Mouse (Mus musculus) MEL (cell line): ENCODE data around the gene Crybb1. TPM values are rescaled to one million over a fixed set of nuclear protein-coding genes. Genes with fewer than 3 reads are reported as not detected.

Experiments
- DNase-seq: peaks from one replicate; pipeline ENCODE4 v3.0.0; 2011; ENCODE audit warnings: low read depth, low spot score
- H3K27ac ChIP-seq: 2 replicates; pipeline ENCODE4 v1.5.1; 2012; ENCODE audit warnings: low read depth, mild to moderate bottlenecking, control low read depth, low read length, moderate library complexity; ENCODE audit not compliant: control insufficient read depth
- H3K27me3 ChIP-seq, 2 experiments: fragments of 150-350 bp in 1 of 2; sonication (generic) in 1 of 2; 2 replicates each; pipeline ENCODE4 v1.6.1; 2012; ENCODE audit warnings: low read length in 2 of 2, mild to moderate bottlenecking in 2 of 2, improper control_type of control experiment in 1 of 2, moderate library complexity in 1 of 2; ENCODE audit not compliant: insufficient read depth in 2 of 2, control insufficient read depth in 1 of 2
- H3K36me3 ChIP-seq, 2 experiments: 2 replicates each; pipeline ENCODE4 v1.6.1; 2012 to 2014; ENCODE audit warnings: low read length in 2 of 2, improper control_type of control experiment in 1 of 2, inconsistent platforms in 1 of 2, mild to moderate bottlenecking in 1 of 2; ENCODE audit not compliant: insufficient read depth in 2 of 2, control insufficient read depth in 1 of 2
- H3K4me1 ChIP-seq, 2 experiments: fragments of 150-350 bp in 1 of 2; sonication (generic) in 1 of 2; 2 replicates each; pipeline ENCODE4 v1.6.1; 2012; ENCODE audit warnings: low read length in 2 of 2, improper control_type of control experiment in 1 of 2, mild to moderate bottlenecking in 1 of 2; ENCODE audit not compliant: insufficient read depth in 2 of 2, control insufficient read depth in 1 of 2
- H3K4me3 ChIP-seq, 2 experiments: fragments of 150-350 bp in 1 of 2; sonication (generic) in 1 of 2; 2 replicates each; pipeline ENCODE4 v1.5.1; 2012; ENCODE audit warnings: low read depth in 2 of 2, low read length in 2 of 2, mild to moderate bottlenecking in 2 of 2, moderate library complexity in 2 of 2, control low read depth in 1 of 2, improper control_type of control experiment in 1 of 2; ENCODE audit not compliant: control insufficient read depth in 1 of 2, insufficient read depth in 1 of 2
- H3K79me2 ChIP-seq: 2 replicates; pipeline ENCODE4 v1.6.1; 2012; ENCODE audit warnings: mild to moderate bottlenecking, low read length, moderate library complexity; ENCODE audit not compliant: control insufficient read depth, poor library complexity, insufficient read depth
- H3K9ac ChIP-seq: 2 replicates; pipeline ENCODE4 v1.6.1; 2012; ENCODE audit warnings: low read depth, mild to moderate bottlenecking, control low read depth, low read length, moderate library complexity; ENCODE audit not compliant: control insufficient read depth, poor library complexity, severe bottlenecking
- H3K9me3 ChIP-seq: fragments of 150-350 bp; sonication (generic); replicated peaks from 2 replicates; pipeline ENCODE4 v1.6.1; 2012; ENCODE audit warnings: mild to moderate bottlenecking, low read length, improper control_type of control experiment, moderate library complexity; ENCODE audit not compliant: insufficient read depth
- BHLHE40 ChIP-seq: IDR thresholded peaks from 2 replicates; pipeline ENCODE4 v1.6.1; 2012; ENCODE audit warnings: low read depth, mild to moderate bottlenecking, inconsistent platforms, low read length, improper control_type of control experiment, borderline replicate concordance
- CHD1 ChIP-seq: IDR thresholded peaks from 2 replicates; pipeline ENCODE4 v1.6.1; 2012; ENCODE audit warnings: low read depth, mild to moderate bottlenecking, inconsistent platforms, low read length, improper control_type of control experiment
- ELF1 ChIP-seq: IDR thresholded peaks from 2 replicates; pipeline ENCODE4 v1.6.1; 2014; ENCODE audit warnings: low read depth, mild to moderate bottlenecking, inconsistent platforms, low read length, improper control_type of control experiment, moderate library complexity
- EP300 ChIP-seq, 2 experiments: IDR thresholded peaks; 2 replicates each; pipeline ENCODE4 v1.6.1; 2011; ENCODE audit warnings: improper control_type of control experiment in 2 of 2, low read length in 2 of 2, low read depth in 1 of 2, mild to moderate bottlenecking in 1 of 2
- ETS1 ChIP-seq: IDR thresholded peaks from 2 replicates; pipeline ENCODE4 v1.6.1; 2012; ENCODE audit warnings: low read depth, mild to moderate bottlenecking, inconsistent platforms, low read length, improper control_type of control experiment, moderate library complexity
- GATA1 ChIP-seq: IDR thresholded peaks from 2 replicates; pipeline ENCODE4 v1.6.1; 2011; ENCODE audit warnings: low read depth, low read length, improper control_type of control experiment
- KAT2A ChIP-seq: conservative IDR thresholded peaks from 2 replicates; pipeline ENCODE4 v1.6.1; 2012; ENCODE audit warnings: low read depth, low read length, improper control_type of control experiment, inconsistent platforms
- MAFK ChIP-seq: IDR thresholded peaks from 2 replicates; pipeline ENCODE4 v1.6.1; 2011; ENCODE audit warnings: low read depth, mild to moderate bottlenecking, low read length, improper control_type of control experiment, borderline replicate concordance
- MAX ChIP-seq: IDR thresholded peaks from 2 replicates; pipeline ENCODE4 v1.6.1; 2011; ENCODE audit warnings: low read length, improper control_type of control experiment
- MAZ ChIP-seq: IDR thresholded peaks from 2 replicates; pipeline ENCODE4 v1.6.1; 2012; ENCODE audit warnings: low read depth, mild to moderate bottlenecking, inconsistent platforms, low read length, improper control_type of control experiment
- MEF2A ChIP-seq: IDR thresholded peaks from 2 replicates; pipeline ENCODE4 v1.6.1; 2014; ENCODE audit warnings: low read depth, mild to moderate bottlenecking, inconsistent platforms, low read length, improper control_type of control experiment; ENCODE audit not compliant: poor library complexity, insufficient replicate concordance, severe bottlenecking; ENCODE audit errors: extremely low read depth
- MXI1 ChIP-seq: IDR thresholded peaks from 2 replicates; pipeline ENCODE4 v1.6.1; 2011; ENCODE audit warnings: mild to moderate bottlenecking, low read depth, low read length, improper control_type of control experiment
- MYC ChIP-seq: IDR thresholded peaks from 2 replicates; pipeline ENCODE4 v1.6.1; 2011; ENCODE audit warnings: low read depth, mild to moderate bottlenecking, low read length, improper control_type of control experiment, moderate library complexity
- NELFE ChIP-seq: IDR thresholded peaks from 2 replicates; pipeline ENCODE4 v1.6.1; 2011; ENCODE audit warnings: low read depth, low read length, improper control_type of control experiment
- POLR2A ChIP-seq, 2 experiments: IDR thresholded peaks; 2 replicates each; pipeline ENCODE4 v1.6.1; 2011 to 2012; ENCODE audit warnings: low read length in 2 of 2, mild to moderate bottlenecking in 2 of 2, control low read depth in 1 of 2, improper control_type of control experiment in 1 of 2, low read depth in 1 of 2, moderate library complexity in 1 of 2; ENCODE audit not compliant: control insufficient read depth in 1 of 2, insufficient read depth in 1 of 2, poor library complexity in 1 of 2
- POLR2AphosphoS2 ChIP-seq: IDR thresholded peaks from 2 replicates; pipeline ENCODE4 v1.6.1; 2011; ENCODE audit warnings: low read length, improper control_type of control experiment
- POLR2AphosphoS5 ChIP-seq: IDR thresholded peaks from 2 replicates; pipeline ENCODE4 v1.6.1; 2012; ENCODE audit warnings: low read depth, borderline replicate concordance, mild to moderate bottlenecking, inconsistent platforms, low read length, moderate library complexity, mixed read lengths
- RAD21 ChIP-seq: IDR thresholded peaks from 2 replicates; pipeline ENCODE4 v1.6.1; 2011; ENCODE audit warnings: mild to moderate bottlenecking, low read depth, low read length, improper control_type of control experiment
- RCOR1 ChIP-seq: IDR thresholded peaks from 2 replicates; pipeline ENCODE4 v1.6.1; 2012; ENCODE audit warnings: low read depth, mild to moderate bottlenecking, inconsistent platforms, low read length, improper control_type of control experiment
- SIN3A ChIP-seq: IDR thresholded peaks from 2 replicates; pipeline ENCODE4 v1.6.1; 2012; ENCODE audit warnings: low read length, improper control_type of control experiment, inconsistent platforms
- SMC3 ChIP-seq: IDR thresholded peaks from 2 replicates; pipeline ENCODE4 v1.6.1; 2011; ENCODE audit warnings: low read depth, low read length, improper control_type of control experiment
- TBP ChIP-seq: IDR thresholded peaks from 2 replicates; pipeline ENCODE4 v1.8.0; 2011; ENCODE audit warnings: low read depth, low read length, improper control_type of control experiment
- TCF12 ChIP-seq: IDR thresholded peaks from 2 replicates; pipeline ENCODE4 v1.6.1; 2014; ENCODE audit warnings: low read depth, mild to moderate bottlenecking, inconsistent platforms, low read length, improper control_type of control experiment, moderate library complexity
- UBTF ChIP-seq: IDR thresholded peaks from 2 replicates; pipeline ENCODE4 v1.6.1; 2012; ENCODE audit warnings: low read depth, mild to moderate bottlenecking, inconsistent platforms, low read length, improper control_type of control experiment, moderate library complexity, borderline replicate concordance; ENCODE audit not compliant: insufficient read depth
- USF1 ChIP-seq: IDR thresholded peaks from 2 replicates; pipeline ENCODE4 v1.6.1; 2014; ENCODE audit warnings: low read depth, mild to moderate bottlenecking, inconsistent platforms, low read length, improper control_type of control experiment, moderate library complexity
- USF2 ChIP-seq, 2 experiments: IDR thresholded peaks; 2 replicates each; pipeline ENCODE4 v1.6.1; 2011 to 2012; ENCODE audit warnings: improper control_type of control experiment in 2 of 2, low read length in 2 of 2, borderline replicate concordance in 1 of 2, inconsistent platforms in 1 of 2, low read depth in 1 of 2, mild to moderate bottlenecking in 1 of 2; ENCODE audit not compliant: insufficient read depth in 1 of 2
- ZKSCAN1 ChIP-seq: IDR thresholded peaks from 2 replicates; pipeline ENCODE4 v1.6.1; 2012; ENCODE audit warnings: low read depth, mild to moderate bottlenecking, inconsistent platforms, low read length, improper control_type of control experiment, moderate library complexity
- ZMIZ1 ChIP-seq: IDR thresholded peaks from 2 replicates; pipeline ENCODE4 v1.6.1; 2012; ENCODE audit warnings: low read depth, mild to moderate bottlenecking, inconsistent platforms, low read length, improper control_type of control experiment, moderate library complexity
- polyA plus RNA-seq, 2 experiments: library from polyadenylated mRNA; stranded (reverse) in 1 of 2; unstranded in 1 of 2; fragments of >175 nt in 1 of 2; fragments of >200 nt in 1 of 2; gene quantifications; 2 replicates each; pipeline versions ENCODE4 v1.2.1 to v1.2.4; 2012; ENCODE audit warnings: low replicate concordance in 2 of 2, low read depth in 1 of 2; ENCODE audit not compliant: insufficient read length in 2 of 2, insufficient read depth in 1 of 2, missing spikeins in 1 of 2
- total RNA-seq: library from RNA; depleted of rRNA; stranded (reverse); fragments of 300-350 nt; gene quantifications from 2 replicates; pipeline ENCODE4 v1.2.3, GENCODE M21; 2012

Crybb1 gene
- total and polyA plus RNA-seq, 3 experiments: 0.24 to 0.27 TPM; not detected in 1

- no peak for TF ChIP-seq SMC3
- TF ChIP-seq MAZ: no peak
- TF ChIP-seq CHD1: no peak
- TF ChIP-seq TCF12: no peak; the same call in 1 of the 2 replicates
- no peak for TF ChIP-seq POLR2AphosphoS2
- peak; percentile 79 to 80; a peak in 3 of 4 replicates for TF ChIP-seq POLR2A (IDR thresholded peaks at IDR 0.05; ENCODE audit: control insufficient read depth in 1 of 2, insufficient read depth in 1 of 2, low read depth in 1 of 2, low read length in 2 of 2, poor library complexity in 1 of 2)
- no peak for TF ChIP-seq EP300 (IDR thresholded peaks at IDR 0.05; ENCODE audit: low read depth in 1 of 2, low read length in 2 of 2)
- no peak for TF ChIP-seq GATA1
- no peak for TF ChIP-seq MAFK
- peak; percentile 45; the same call in 1 of the 2 replicates for TF ChIP-seq TBP
- TF ChIP-seq MYC: no peak
- TF ChIP-seq POLR2AphosphoS5: no peak
- TF ChIP-seq MXI1: peak; percentile 46; the same call in 1 of the 2 replicates
- no peak for TF ChIP-seq KAT2A
- TF ChIP-seq USF1: peak; percentile 19; the same call in 1 of the 2 replicates
- no peak for TF ChIP-seq BHLHE40
- no peak for TF ChIP-seq RCOR1
- TF ChIP-seq NELFE: peak; percentile 85
- peak; percentile 50; the same call in 1 of the 2 replicates for TF ChIP-seq ZMIZ1
- TF ChIP-seq ELF1: peak; percentile 25; the same call in 1 of the 2 replicates
- no peak for TF ChIP-seq ZKSCAN1
These were observed 20.8 kb downstream of the Crybb1 start, which contains the start of gene Tpst2 (continued) for GRCm38 (mm10) chr5:112276267-112276873.

GRCm38 (mm10) chr5:112276907-112277348 is 21.3 kb downstream of the Crybb1 start:
- TF ChIP-seq MXI1: peak; percentile 74; the same call in 1 of the 2 replicates
- TF ChIP-seq CHD1: 0 out of 2 replicates have a peak, but pooled peaks have one; percentile 38
- TF ChIP-seq MYC: peak; percentile 57; the same call in 1 of the 2 replicates
- TF ChIP-seq MEF2A: no peak
- TF ChIP-seq SIN3A: peak; percentile 53
- TF ChIP-seq USF2 (IDR thresholded peaks at IDR 0.05; ENCODE audit: borderline replicate concordance in 1 of 2, insufficient read depth in 1 of 2, low read depth in 1 of 2, low read length in 2 of 2): peak in 1 of 2 experiments; percentile 50; a peak in 1 of 4 replicates
- TF ChIP-seq USF1: peak; percentile 89
- TF ChIP-seq BHLHE40: peak; percentile 82; the same call in 1 of the 2 replicates
- TF ChIP-seq MAX: peak; percentile 89
- TF ChIP-seq UBTF: no peak
- TF ChIP-seq RAD21: no peak
- TF ChIP-seq ETS1: 0 out of 2 replicates have a peak, but pooled peaks have one; percentile 24
- Histone ChIP-seq H3K9me3 (no peaks in the 10 kb centered on the region), H3K27ac (peak overlapping the region; percentile 50), H3K9ac (peak overlapping the region; percentile 87), H3K4me3 (peak overlapping the region; percentile 83 to 86), H3K36me3 (peaks cover 0 to 33% of the 10 kb centered on the region in 2 experiments; a peak in 2 of 4 replicates), H3K79me2 (peaks cover 49% of the 10 kb centered on the region), H3K4me1 (peaks cover 6 to 51% of the 10 kb centered on the region in 2 experiments), H3K27me3 (no peaks in the 10 kb centered on the region)
- peak; percentile 77 for DNase-seq
